Mouse (Mus musculus) heart, adult 2 months (tissue): ENCODE measurements at regions not wholly inside any gene's neighbourhood (a gene's known extent, or its start where the extent isn't known, plus 50 kb on each side); places are given as distances from the start of the nearest gene placed in this dataset.

ENCODE experiments used
- CTCF ChIP-seq: fragments of 200-600 bp; IDR thresholded peaks from 2 replicates; pipeline ENCODE4 v1.8.1; 2022; ENCODE audit warnings: antibody characterized with exemption, mild to moderate bottlenecking, moderate library complexity
- EP300 ChIP-seq: fragments of 200-500 bp; IDR thresholded peaks from 2 replicates; pipeline ENCODE4 v1.6.1; 2011; ENCODE audit warnings: low read depth, low read length, control low read depth; ENCODE audit not compliant: insufficient read depth
- POLR2A ChIP-seq: fragments of 200-500 bp; IDR thresholded peaks from 2 replicates; pipeline ENCODE4 v1.6.1; 2011; ENCODE audit warnings: mild to moderate bottlenecking, low read depth, low read length, control low read depth; ENCODE audit not compliant: insufficient read depth

DNA sequence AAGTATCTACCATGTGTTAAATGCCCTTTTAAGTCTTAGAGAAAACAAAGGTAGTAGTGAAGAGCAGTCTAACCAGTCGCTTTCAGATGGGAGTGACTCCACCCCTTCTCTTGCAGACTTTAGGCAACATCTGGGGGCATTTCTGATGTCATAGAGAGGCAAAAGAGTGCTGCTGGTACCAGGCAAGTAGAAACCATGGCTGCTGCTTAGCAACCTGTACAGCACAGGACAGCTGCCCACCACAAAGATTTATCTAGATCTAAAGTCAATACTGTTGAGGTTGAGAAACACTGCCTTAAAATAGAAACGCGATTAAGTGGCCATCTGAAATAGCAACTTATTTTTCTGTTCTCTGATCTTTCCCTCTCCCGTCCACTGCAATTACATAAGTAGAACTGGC lies 178.8 kb downstream of the Rps29 start:
- TF ChIP-seq EP300 (no peak), CTCF (no peak), POLR2A (no peak)
